Mouse (Mus musculus) T-helper 1 cell (primary cell): Measurements from ENCODE around the gene Gm21366.
"Not testable (repeated sequence)": the region's sequence is repeated elsewhere in the genome, so short reads cannot be mapped to it uniquely, and the experiment has no call there.

Experiments
- in situ Hi-C: fragments of 300-600 bp; cut with MboI, MseI; formaldehyde crosslinking; loops from one replicate; pipeline ENCODE4 v1.15.1; 2025; ENCODE audit warnings: high pct_unique_total_duplicates

The Gm21366 gene

DNA sequence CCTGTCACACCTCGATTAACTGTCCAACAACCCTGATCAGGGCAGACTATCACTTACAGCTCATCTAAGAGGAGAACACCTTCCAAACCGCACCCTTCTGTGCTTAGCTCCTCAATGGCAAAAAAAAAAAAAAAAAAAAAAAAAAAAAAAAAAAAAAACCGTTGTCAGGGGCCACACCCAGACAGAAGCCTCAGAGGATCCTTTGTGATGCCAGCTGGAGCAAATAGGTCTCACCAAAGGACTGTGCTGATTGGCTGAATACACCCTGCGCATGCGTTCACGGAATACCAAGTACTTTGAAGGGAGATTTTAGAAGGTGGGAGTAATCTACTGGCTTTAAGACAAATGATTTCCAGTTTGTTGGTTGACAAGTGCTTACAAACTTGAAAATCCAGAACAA is at the start of gene Gm21366:
Gm21366 (minus strand) TSS at position 101 of the 400 bp plus-strand sequence.
- in situ Hi-C loops, result not testable (repeated sequence)
